In genomic region chr1:63573864-63574611, GRCm38 (mm10) we compare ENCODE assay signal across 19 mouse cellular contexts. TPM values are rescaled to one million over a fixed set of nuclear protein-coding genes. Genes with fewer than 3 reads are reported as not detected.
A peak's percentile ranks its signal among the peaks of the same experiment; 100 is the strongest.
DNase-seq lines count a peak whose midpoint lies in the region; ATAC-seq and TF ChIP-seq lines count a peak whose summit lies in the region.
"Had no signal": no experiment of that assay in that cellular context is flagged by ENCODE, and none has a peak within 500 bp of the region (broad histone marks: within the 10 kb centered on the region; RNA-seq: fewer than 3 reads in every experiment).

No protein-coding gene starts in this region.

- TF ChIP-seq POLR2A in kidney, adult 2 months (IDR thresholded peaks at IDR 0.05; ENCODE audit: low read depth, low read length): no peak

- ATAC-seq in forebrain, embryonic 13.5 days: peak; percentile 43; the same call in 1 of the 2 replicates
- ATAC-seq in hindbrain, embryonic 15.5 days (ENCODE audit: low FRiP score, low read depth): no peak
- ATAC-seq in midbrain, embryonic 16.5 days: peak; percentile 50; the same call in 1 of the 2 replicates
- ATAC-seq in intestine, embryonic 16.5 days: no peak
- ATAC-seq: inflammation-experienced regulatory T-cells, adult 6 months; Patski had no signal

- no peaks in the 10 kb centered on the region for H3K36me3 ChIP-seq in forebrain, embryonic 13.5 days (ENCODE audit: poor library complexity, severe bottlenecking)
- H3K36me3 ChIP-seq in hindbrain, embryonic 15.5 days: peaks cover 5% of the 10 kb centered on the region; the same call in 1 of the 2 replicates
- H3K36me3 ChIP-seq in midbrain, embryonic 16.5 days (ENCODE audit: control insufficient read depth, insufficient read depth, low read length): no peaks in the 10 kb centered on the region
- no peaks in the 10 kb centered on the region for H3K36me3 ChIP-seq in intestine, embryonic 16.5 days (ENCODE audit: control insufficient read depth, insufficient read depth, low read length)
- no peaks in the 10 kb centered on the region for H3K36me3 ChIP-seq in kidney, adult 2 months (ENCODE audit: control insufficient read depth, insufficient read depth, low read length)
- H3K36me3 ChIP-seq: limb, embryonic 15.5 days had no signal

- no peak for TF ChIP-seq CTCF in kidney, adult 2 months (conservative IDR thresholded peaks at IDR 0.05; ENCODE audit: insufficient read depth, insufficient read length, low read depth, low read length)

- H3K27ac ChIP-seq in forebrain, embryonic 13.5 days: peak overlapping the region; percentile 72
- H3K27ac ChIP-seq in hindbrain, embryonic 15.5 days (replicated peaks): peak overlapping the region; percentile 60
- peak overlapping the region; percentile 69 for H3K27ac ChIP-seq in midbrain, embryonic 16.5 days (ENCODE audit: low read length)
- H3K27ac ChIP-seq in intestine, embryonic 16.5 days (ENCODE audit: low read length): no peak overlapping the region
- no peak overlapping the region for H3K27ac ChIP-seq in kidney, adult 2 months (ENCODE audit: insufficient read depth, low read depth, low read length)
- H3K27ac ChIP-seq: kidney, postnatal 0 days; limb, embryonic 15.5 days; macrophage had no signal

- intact Hi-C loops in heart, postnatal 10 days (cut with DNase I): no loop called here

- DNase-seq in heart, adult 11 months: peak; percentile 48
- no peak for DNase-seq in heart, postnatal 10 days
- no peak for DNase-seq in kidney, adult 2 months
- no peak for DNase-seq in heart, adult 8-10 months (ENCODE audit: low spot score)
- DNase-seq: gastrocnemius, postnatal 25 days; lung, adult 18-20 months; thymus, adult 18-20 months had no signal

- peaks cover 34% of the 10 kb centered on the region for H3K4me1 ChIP-seq in forebrain, embryonic 13.5 days
- H3K4me1 ChIP-seq in hindbrain, embryonic 15.5 days (replicated peaks): peaks cover 21% of the 10 kb centered on the region
- peaks cover 22% of the 10 kb centered on the region for H3K4me1 ChIP-seq in midbrain, embryonic 16.5 days (ENCODE audit: control insufficient read depth, insufficient read depth, low read length)
- no peaks in the 10 kb centered on the region for H3K4me1 ChIP-seq in intestine, embryonic 16.5 days (ENCODE audit: control insufficient read depth, insufficient read depth, low read length)
- no peaks in the 10 kb centered on the region for H3K4me1 ChIP-seq in kidney, adult 2 months (ENCODE audit: control insufficient read depth, insufficient read depth, low read length)
- H3K4me1 ChIP-seq: limb, embryonic 15.5 days had no signal

- H3K4me2 ChIP-seq in forebrain, embryonic 13.5 days: peak overlapping the region; percentile 37; the same call in 1 of the 2 replicates
- no peak overlapping the region for H3K4me2 ChIP-seq in hindbrain, embryonic 15.5 days
- no peak overlapping the region; the same call in 1 of the 2 replicates for H3K4me2 ChIP-seq in midbrain, embryonic 16.5 days (ENCODE audit: low read length)
- H3K4me2 ChIP-seq in intestine, embryonic 16.5 days (ENCODE audit: low read depth, low read length): no peak overlapping the region
- H3K4me2 ChIP-seq: limb, embryonic 15.5 days had no signal

- no peak overlapping the region for H3K4me3 ChIP-seq in forebrain, embryonic 13.5 days
- H3K4me3 ChIP-seq in hindbrain, embryonic 15.5 days: no peak overlapping the region
- H3K4me3 ChIP-seq in midbrain, embryonic 16.5 days (ENCODE audit: low read depth, low read length): no peak overlapping the region
- no peak overlapping the region for H3K4me3 ChIP-seq in intestine, embryonic 16.5 days (ENCODE audit: low read length)
- H3K4me3 ChIP-seq in kidney, adult 2 months (ENCODE audit: insufficient read depth, low read depth, low read length): no peak overlapping the region
- H3K4me3 ChIP-seq: limb, embryonic 15.5 days; myocyte had no signal

- WGBS in forebrain, embryonic 13.5 days: 43% methylated on average over 12 of the region's 12 CpGs
- 42% methylated on average over 12 of the region's 12 CpGs for WGBS in hindbrain, embryonic 15.5 days
- 29% methylated on average over 12 of the region's 12 CpGs for WGBS in midbrain, embryonic 16.5 days
- WGBS in intestine, embryonic 16.5 days: 52% methylated on average over 12 of the region's 12 CpGs
- 60% methylated on average over 12 of the region's 12 CpGs for WGBS in kidney, adult 2 months

- H3K9me3 ChIP-seq in forebrain, embryonic 13.5 days (replicated peaks): no peaks in the 10 kb centered on the region
- H3K9me3 ChIP-seq in hindbrain, embryonic 15.5 days: no peaks in the 10 kb centered on the region
- H3K9me3 ChIP-seq in midbrain, embryonic 16.5 days (replicated peaks; ENCODE audit: control insufficient read depth, low read length, poor library complexity, severe bottlenecking): no peaks in the 10 kb centered on the region
- H3K9me3 ChIP-seq in intestine, embryonic 16.5 days (ENCODE audit: control insufficient read depth, low read length): no peaks in the 10 kb centered on the region
- H3K9me3 ChIP-seq: limb, embryonic 15.5 days had no signal

- no peak overlapping the region for H3K9ac ChIP-seq in forebrain, embryonic 13.5 days
- no peak overlapping the region for H3K9ac ChIP-seq in hindbrain, embryonic 15.5 days
- H3K9ac ChIP-seq in midbrain, embryonic 16.5 days (ENCODE audit: low read depth, low read length): no peak overlapping the region
- H3K9ac ChIP-seq in intestine, embryonic 16.5 days (ENCODE audit: low read depth, low read length): no peak overlapping the region
- H3K9ac ChIP-seq: limb, embryonic 15.5 days had no signal

- no peaks in the 10 kb centered on the region for H3K27me3 ChIP-seq in forebrain, embryonic 13.5 days
- H3K27me3 ChIP-seq in hindbrain, embryonic 15.5 days: no peaks in the 10 kb centered on the region
- no peaks in the 10 kb centered on the region for H3K27me3 ChIP-seq in midbrain, embryonic 16.5 days (ENCODE audit: control insufficient read depth, insufficient read depth, low read depth, low read length)
- no peaks in the 10 kb centered on the region for H3K27me3 ChIP-seq in intestine, embryonic 16.5 days (replicated peaks; ENCODE audit: control insufficient read depth, insufficient read depth, low read length)
- no peaks in the 10 kb centered on the region for H3K27me3 ChIP-seq in kidney, adult 2 months (replicated peaks; ENCODE audit: control insufficient read depth, insufficient read depth, low read length)
- H3K27me3 ChIP-seq: limb, embryonic 15.5 days had no signal

RNA-seq across cellular contexts. Expression of gene Gm39653, which starts 41.7 kb away (rescaled TPM):
- total RNA-seq in heart, postnatal 10 days (2021): not detected
- not detected in 2 replicates for polyA plus RNA-seq in forebrain, embryonic 13.5 days (2015; fragmentation: Nextera tagmentation; extraction: Ambion mirVana)
- polyA plus RNA-seq in hindbrain, embryonic 15.5 days (2015; fragmentation: Nextera tagmentation; extraction: Ambion mirVana): not detected in 2 replicates
- polyA plus RNA-seq in midbrain, embryonic 16.5 days (2015; fragmentation: Nextera tagmentation; extraction: Ambion mirVana): not detected in 2 replicates
- not detected in 2 replicates for polyA plus RNA-seq in intestine, embryonic 16.5 days (2015; fragmentation: Nextera tagmentation; extraction: Ambion mirVana)
- polyA plus RNA-seq in kidney, adult 2 months (2012; rRNA removed): not detected in 2 replicates
- not detected for total RNA-seq in heart, adult 8-10 months (2022)
- total RNA-seq: gastrocnemius, postnatal 25 days had no signal
- polyA plus RNA-seq: embryonic facial prominence, embryonic 11.5 days; heart, embryonic 14.5 days; inflammation-experienced regulatory T-cells, adult 6 months; kidney, postnatal 0 days; limb, embryonic 15.5 days; macrophage; myocyte; Patski had no signal

Comparison
In these comparisons a context has a peak if more than half of its experiments do, and no peak if none do; other contexts are left out.
1. ATAC-seq: peak in forebrain, embryonic 13.5 days (single experiment) and midbrain, embryonic 16.5 days (single experiment); none in hindbrain, embryonic 15.5 days (single experiment) and intestine, embryonic 16.5 days (single experiment).
2. H3K27ac ChIP-seq: peak in forebrain, embryonic 13.5 days (single experiment), hindbrain, embryonic 15.5 days (single experiment) and midbrain, embryonic 16.5 days (single experiment); none in intestine, embryonic 16.5 days (single experiment) and kidney, adult 2 months (single experiment).